Mouse (Mus musculus) naive thymus-derived CD4-positive, alpha-beta T cell, adult 2 months (primary cell): Measurements from ENCODE around the gene Skap2.

Experiments
- DNase-seq: peaks from one replicate; pipeline ENCODE4 v3.0.0-alpha.2; 2011; ENCODE audit warnings: low read depth

Gene Skap2

GRCm38 (mm10) chr6:51844106-51844505, 168.2 kb downstream of the Skap2 start:
- DNase-seq, result no peak

- DNase-seq, result no peak
Measured at GRCm38 (mm10) chr6:51843081-51843480, 169.3 kb downstream of the Skap2 start.

GRCm38 (mm10) chr6:51838177-51838576, 174.2 kb downstream of the Skap2 start:
- DNase-seq, result no peak

GRCm38 (mm10) chr6:51833362-51833761, 179.0 kb downstream of the Skap2 start:
- no peak for DNase-seq

- no peak for DNase-seq
Measured at GRCm38 (mm10) chr6:51825621-51826021, 186.7 kb downstream of the Skap2 start.

- no peak for DNase-seq
Measured at GRCm38 (mm10) chr6:51824136-51824830, 188.1 kb downstream of the Skap2 start.

- no peak for DNase-seq
Measured at GRCm38 (mm10) chr6:51822049-51822448, 190.3 kb downstream of the Skap2 start.

- DNase-seq, result no peak
Measured at GRCm38 (mm10) chr6:51820853-51821252, 191.5 kb downstream of the Skap2 start.

- DNase-seq, result no peak
Measured at GRCm38 (mm10) chr6:51816892-51817621, 195.3 kb downstream of the Skap2 start.

GRCm38 (mm10) chr6:51810906-51811305, 201.4 kb downstream of the Skap2 start:
- no peak for DNase-seq

GRCm38 (mm10) chr6:51809164-51809824, 203.1 kb downstream of the Skap2 start:
- no peak for DNase-seq

- no peak for DNase-seq
Measured at GRCm38 (mm10) chr6:51808011-51808410, 204.3 kb downstream of the Skap2 start.
